In the genomic region with DNA sequence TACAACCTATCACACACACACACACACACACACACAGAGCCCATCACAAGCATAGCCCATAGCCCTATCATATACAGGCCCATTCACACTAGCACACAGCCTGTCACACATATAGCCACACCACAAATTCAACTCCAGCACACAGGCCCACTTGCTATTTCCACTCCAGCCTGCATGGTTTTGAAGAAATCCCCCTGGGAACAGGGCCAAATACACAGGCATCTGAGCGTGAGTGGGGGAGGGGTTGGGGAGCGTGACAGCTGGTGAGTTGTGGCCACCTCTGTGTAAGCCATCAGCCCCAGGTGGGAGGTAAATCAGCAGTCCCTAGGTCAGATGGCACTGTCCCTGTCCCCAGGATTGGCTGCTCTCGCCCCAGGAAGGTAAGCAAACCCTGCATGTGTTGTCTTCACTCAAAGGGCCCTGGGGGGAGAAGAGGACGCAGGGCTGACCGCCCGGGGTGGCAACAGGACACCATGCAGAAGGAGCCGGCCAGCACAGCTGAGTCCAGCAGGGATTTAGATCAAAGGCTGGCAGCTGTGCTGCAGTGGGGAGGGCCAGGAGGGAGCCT, we compare ENCODE assay signal across 9 mouse cellular contexts.
DNase-seq lines count a peak whose midpoint lies in the region; ATAC-seq lines count a peak whose summit lies in the region.
"Had no signal": no experiment of that assay in that cellular context is flagged by ENCODE, and none has a peak within 500 bp of the region (broad histone marks: within the 10 kb centered on the region; RNA-seq: fewer than 3 reads in every experiment).

No protein-coding gene starts in this region.

- peak; percentile 90 for ATAC-seq in kidney, embryonic 14.5 days (ENCODE audit: low FRiP score, low TSS enrichment)
- peak; percentile 73 for ATAC-seq in embryonic facial prominence, embryonic 15.5 days (ENCODE audit: insufficient number of reproducible peaks, low FRiP score, low TSS enrichment, low read depth)
- peak; percentile 30 for ATAC-seq in intestine, embryonic 15.5 days
- ATAC-seq in neural tube, embryonic 11.5 days (ENCODE audit: insufficient read depth, low FRiP score, low TSS enrichment): peak; percentile 82
- no peak for ATAC-seq in monocyte, adult 5-6 weeks (replicated peaks; ENCODE audit: insufficient number of reproducible peaks, low FRiP score, low TSS enrichment, poor library complexity, severe bottlenecking)

- H3K4me2 ChIP-seq in kidney, embryonic 14.5 days (replicated peaks; ENCODE audit: low read depth, low read length): no peak overlapping the region
- H3K4me2 ChIP-seq in embryonic facial prominence, embryonic 15.5 days (replicated peaks): no peak overlapping the region
- H3K4me2 ChIP-seq in intestine, embryonic 15.5 days (replicated peaks): no peak overlapping the region
- H3K4me2 ChIP-seq in neural tube, embryonic 11.5 days (ENCODE audit: low read depth): no peak overlapping the region
- H3K4me2 ChIP-seq: liver, embryonic 15.5 days had no signal

- no peak overlapping the region for H3K27ac ChIP-seq in kidney, embryonic 14.5 days (ENCODE audit: low read depth, low read length)
- H3K27ac ChIP-seq in embryonic facial prominence, embryonic 15.5 days (replicated peaks): peak overlapping the region; percentile 39; the same call in 1 of the 2 replicates
- H3K27ac ChIP-seq in intestine, embryonic 15.5 days: 0 out of 2 replicates have a peak overlapping the region, but pooled peaks have one; percentile 29
- peak overlapping the region; percentile 44 for H3K27ac ChIP-seq in neural tube, embryonic 11.5 days (ENCODE audit: low read depth, low read length)
- H3K27ac ChIP-seq: liver, embryonic 15.5 days had no signal

- no peak for DNase-seq in kidney, postnatal 25 days
- peak; percentile 61 for DNase-seq in neural tube, embryonic 11.5 days (ENCODE audit: low spot score)
- DNase-seq in right cerebral cortex, postnatal 36 days (ENCODE audit: low spot score in 2 of 2): no peak
- no peak for DNase-seq in adrenal gland, adult 18-20 months (ENCODE audit: low spot score in 2 of 2)

- H3K4me1 ChIP-seq in kidney, embryonic 14.5 days (ENCODE audit: control insufficient read depth, insufficient read depth, low read length): peaks cover 12% of the 10 kb centered on the region
- peaks cover 26% of the 10 kb centered on the region for H3K4me1 ChIP-seq in embryonic facial prominence, embryonic 15.5 days
- H3K4me1 ChIP-seq in intestine, embryonic 15.5 days (replicated peaks): peaks cover 23% of the 10 kb centered on the region
- H3K4me1 ChIP-seq in neural tube, embryonic 11.5 days (ENCODE audit: control insufficient read depth, insufficient read depth, low read length): peaks cover 19% of the 10 kb centered on the region
- H3K4me1 ChIP-seq: liver, embryonic 15.5 days had no signal

- H3K4me3 ChIP-seq in kidney, embryonic 14.5 days (ENCODE audit: low read length): no peak overlapping the region
- no peak overlapping the region for H3K4me3 ChIP-seq in embryonic facial prominence, embryonic 15.5 days (replicated peaks)
- no peak overlapping the region for H3K4me3 ChIP-seq in intestine, embryonic 15.5 days (replicated peaks)
- H3K4me3 ChIP-seq in neural tube, embryonic 11.5 days (ENCODE audit: low read depth, low read length): no peak overlapping the region
- H3K4me3 ChIP-seq: liver, embryonic 15.5 days had no signal

- no peaks in the 10 kb centered on the region for H3K9me3 ChIP-seq in kidney, embryonic 14.5 days (ENCODE audit: control insufficient read depth, low read length)
- no peaks in the 10 kb centered on the region for H3K9me3 ChIP-seq in embryonic facial prominence, embryonic 15.5 days (replicated peaks)
- H3K9me3 ChIP-seq in intestine, embryonic 15.5 days: no peaks in the 10 kb centered on the region
- no peaks in the 10 kb centered on the region for H3K9me3 ChIP-seq in neural tube, embryonic 11.5 days (ENCODE audit: control insufficient read depth, low read length)
- H3K9me3 ChIP-seq: liver, embryonic 15.5 days had no signal

- H3K9ac ChIP-seq in kidney, embryonic 14.5 days (ENCODE audit: low read depth, low read length): no peak overlapping the region; the same call in 1 of the 2 replicates
- no peak overlapping the region for H3K9ac ChIP-seq in embryonic facial prominence, embryonic 15.5 days
- H3K9ac ChIP-seq in intestine, embryonic 15.5 days: no peak overlapping the region
- no peak overlapping the region for H3K9ac ChIP-seq in neural tube, embryonic 11.5 days (ENCODE audit: low read length)
- H3K9ac ChIP-seq: liver, embryonic 15.5 days had no signal

- no peaks in the 10 kb centered on the region for H3K36me3 ChIP-seq in kidney, embryonic 14.5 days (ENCODE audit: control insufficient read depth, insufficient read depth, low read length)
- H3K36me3 ChIP-seq in embryonic facial prominence, embryonic 15.5 days: no peaks in the 10 kb centered on the region
- H3K36me3 ChIP-seq in intestine, embryonic 15.5 days: no peaks in the 10 kb centered on the region
- H3K36me3 ChIP-seq in neural tube, embryonic 11.5 days (ENCODE audit: control insufficient read depth, insufficient read depth, low read length): no peaks in the 10 kb centered on the region
- H3K36me3 ChIP-seq: liver, embryonic 15.5 days had no signal

- 10% methylated on average over 7 of the region's 7 CpGs for WGBS in kidney, embryonic 14.5 days
- 23% methylated on average over 7 of the region's 7 CpGs for WGBS in embryonic facial prominence, embryonic 15.5 days
- WGBS in intestine, embryonic 15.5 days: 24% methylated on average over 7 of the region's 7 CpGs
- 6% methylated on average over 7 of the region's 7 CpGs for WGBS in neural tube, embryonic 11.5 days

- no peaks in the 10 kb centered on the region; the same call in 1 of the 2 replicates for H3K27me3 ChIP-seq in kidney, embryonic 14.5 days (ENCODE audit: control insufficient read depth, insufficient read depth, low read length)
- peaks cover 2% of the 10 kb centered on the region; the same call in 1 of the 2 replicates for H3K27me3 ChIP-seq in embryonic facial prominence, embryonic 15.5 days
- no peaks in the 10 kb centered on the region for H3K27me3 ChIP-seq in intestine, embryonic 15.5 days (replicated peaks)
- H3K27me3 ChIP-seq in neural tube, embryonic 11.5 days (ENCODE audit: control insufficient read depth, insufficient read depth, low read length): no peaks in the 10 kb centered on the region
